Mouse (Mus musculus) MEL (cell line): ENCODE results near the gene Ly6g6d. TPM values are rescaled to one million over a fixed set of nuclear protein-coding genes. Genes with fewer than 3 reads are reported as not detected.
A peak's percentile ranks its signal among the peaks of the same experiment; 100 is the strongest.

ENCODE experiments used
- DNase-seq: peaks from one replicate; pipeline ENCODE4 v3.0.0; 2011; ENCODE audit warnings: low read depth, low spot score
- H3K27ac ChIP-seq: 2 replicates; pipeline ENCODE4 v1.5.1; 2012; ENCODE audit warnings: low read depth, mild to moderate bottlenecking, control low read depth, low read length, moderate library complexity; ENCODE audit not compliant: control insufficient read depth
- H3K27me3 ChIP-seq, 2 experiments: fragments of 150-350 bp in 1 of 2; sonication (generic) in 1 of 2; 2 replicates each; pipeline ENCODE4 v1.6.1; 2012; ENCODE audit warnings: low read length in 2 of 2, mild to moderate bottlenecking in 2 of 2, improper control_type of control experiment in 1 of 2, moderate library complexity in 1 of 2; ENCODE audit not compliant: insufficient read depth in 2 of 2, control insufficient read depth in 1 of 2
- H3K36me3 ChIP-seq, 2 experiments: 2 replicates each; pipeline ENCODE4 v1.6.1; 2012 to 2014; ENCODE audit warnings: low read length in 2 of 2, improper control_type of control experiment in 1 of 2, inconsistent platforms in 1 of 2, mild to moderate bottlenecking in 1 of 2; ENCODE audit not compliant: insufficient read depth in 2 of 2, control insufficient read depth in 1 of 2
- H3K4me1 ChIP-seq, 2 experiments: fragments of 150-350 bp in 1 of 2; sonication (generic) in 1 of 2; 2 replicates each; pipeline ENCODE4 v1.6.1; 2012; ENCODE audit warnings: low read length in 2 of 2, improper control_type of control experiment in 1 of 2, mild to moderate bottlenecking in 1 of 2; ENCODE audit not compliant: insufficient read depth in 2 of 2, control insufficient read depth in 1 of 2
- H3K4me3 ChIP-seq, 2 experiments: fragments of 150-350 bp in 1 of 2; sonication (generic) in 1 of 2; 2 replicates each; pipeline ENCODE4 v1.5.1; 2012; ENCODE audit warnings: low read depth in 2 of 2, low read length in 2 of 2, mild to moderate bottlenecking in 2 of 2, moderate library complexity in 2 of 2, control low read depth in 1 of 2, improper control_type of control experiment in 1 of 2; ENCODE audit not compliant: control insufficient read depth in 1 of 2, insufficient read depth in 1 of 2
- H3K79me2 ChIP-seq: 2 replicates; pipeline ENCODE4 v1.6.1; 2012; ENCODE audit warnings: mild to moderate bottlenecking, low read length, moderate library complexity; ENCODE audit not compliant: control insufficient read depth, poor library complexity, insufficient read depth
- H3K9ac ChIP-seq: 2 replicates; pipeline ENCODE4 v1.6.1; 2012; ENCODE audit warnings: low read depth, mild to moderate bottlenecking, control low read depth, low read length, moderate library complexity; ENCODE audit not compliant: control insufficient read depth, poor library complexity, severe bottlenecking
- H3K9me3 ChIP-seq: fragments of 150-350 bp; sonication (generic); replicated peaks from 2 replicates; pipeline ENCODE4 v1.6.1; 2012; ENCODE audit warnings: mild to moderate bottlenecking, low read length, improper control_type of control experiment, moderate library complexity; ENCODE audit not compliant: insufficient read depth
- BHLHE40 ChIP-seq: IDR thresholded peaks from 2 replicates; pipeline ENCODE4 v1.6.1; 2012; ENCODE audit warnings: low read depth, mild to moderate bottlenecking, inconsistent platforms, low read length, improper control_type of control experiment, borderline replicate concordance
- CHD1 ChIP-seq: IDR thresholded peaks from 2 replicates; pipeline ENCODE4 v1.6.1; 2012; ENCODE audit warnings: low read depth, mild to moderate bottlenecking, inconsistent platforms, low read length, improper control_type of control experiment
- CHD2 ChIP-seq: IDR thresholded peaks from 2 replicates; pipeline ENCODE4 v1.6.1; 2011; ENCODE audit warnings: low read length, improper control_type of control experiment
- ELF1 ChIP-seq: IDR thresholded peaks from 2 replicates; pipeline ENCODE4 v1.6.1; 2014; ENCODE audit warnings: low read depth, mild to moderate bottlenecking, inconsistent platforms, low read length, improper control_type of control experiment, moderate library complexity
- EP300 ChIP-seq, 2 experiments: IDR thresholded peaks; 2 replicates each; pipeline ENCODE4 v1.6.1; 2011; ENCODE audit warnings: improper control_type of control experiment in 2 of 2, low read length in 2 of 2, low read depth in 1 of 2, mild to moderate bottlenecking in 1 of 2
- ETS1 ChIP-seq: IDR thresholded peaks from 2 replicates; pipeline ENCODE4 v1.6.1; 2012; ENCODE audit warnings: low read depth, mild to moderate bottlenecking, inconsistent platforms, low read length, improper control_type of control experiment, moderate library complexity
- GATA1 ChIP-seq: IDR thresholded peaks from 2 replicates; pipeline ENCODE4 v1.6.1; 2011; ENCODE audit warnings: low read depth, low read length, improper control_type of control experiment
- HCFC1 ChIP-seq: IDR thresholded peaks from 2 replicates; pipeline ENCODE4 v1.6.1; 2012; ENCODE audit warnings: low read depth, mild to moderate bottlenecking, inconsistent platforms, low read length, improper control_type of control experiment, moderate library complexity
- KAT2A ChIP-seq: conservative IDR thresholded peaks from 2 replicates; pipeline ENCODE4 v1.6.1; 2012; ENCODE audit warnings: low read depth, low read length, improper control_type of control experiment, inconsistent platforms
- MAFK ChIP-seq: IDR thresholded peaks from 2 replicates; pipeline ENCODE4 v1.6.1; 2011; ENCODE audit warnings: low read depth, mild to moderate bottlenecking, low read length, improper control_type of control experiment, borderline replicate concordance
- MAX ChIP-seq: IDR thresholded peaks from 2 replicates; pipeline ENCODE4 v1.6.1; 2011; ENCODE audit warnings: low read length, improper control_type of control experiment
- MAZ ChIP-seq: IDR thresholded peaks from 2 replicates; pipeline ENCODE4 v1.6.1; 2012; ENCODE audit warnings: low read depth, mild to moderate bottlenecking, inconsistent platforms, low read length, improper control_type of control experiment
- MEF2A ChIP-seq: IDR thresholded peaks from 2 replicates; pipeline ENCODE4 v1.6.1; 2014; ENCODE audit warnings: low read depth, mild to moderate bottlenecking, inconsistent platforms, low read length, improper control_type of control experiment; ENCODE audit not compliant: poor library complexity, insufficient replicate concordance, severe bottlenecking; ENCODE audit errors: extremely low read depth
- MXI1 ChIP-seq: IDR thresholded peaks from 2 replicates; pipeline ENCODE4 v1.6.1; 2011; ENCODE audit warnings: mild to moderate bottlenecking, low read depth, low read length, improper control_type of control experiment
- MYC ChIP-seq: IDR thresholded peaks from 2 replicates; pipeline ENCODE4 v1.6.1; 2011; ENCODE audit warnings: low read depth, mild to moderate bottlenecking, low read length, improper control_type of control experiment, moderate library complexity
- NELFE ChIP-seq: IDR thresholded peaks from 2 replicates; pipeline ENCODE4 v1.6.1; 2011; ENCODE audit warnings: low read depth, low read length, improper control_type of control experiment
- POLR2A ChIP-seq, 2 experiments: IDR thresholded peaks; 2 replicates each; pipeline ENCODE4 v1.6.1; 2011 to 2012; ENCODE audit warnings: low read length in 2 of 2, mild to moderate bottlenecking in 2 of 2, control low read depth in 1 of 2, improper control_type of control experiment in 1 of 2, low read depth in 1 of 2, moderate library complexity in 1 of 2; ENCODE audit not compliant: control insufficient read depth in 1 of 2, insufficient read depth in 1 of 2, poor library complexity in 1 of 2
- RAD21 ChIP-seq: IDR thresholded peaks from 2 replicates; pipeline ENCODE4 v1.6.1; 2011; ENCODE audit warnings: mild to moderate bottlenecking, low read depth, low read length, improper control_type of control experiment
- RCOR1 ChIP-seq: IDR thresholded peaks from 2 replicates; pipeline ENCODE4 v1.6.1; 2012; ENCODE audit warnings: low read depth, mild to moderate bottlenecking, inconsistent platforms, low read length, improper control_type of control experiment
- SIN3A ChIP-seq: IDR thresholded peaks from 2 replicates; pipeline ENCODE4 v1.6.1; 2012; ENCODE audit warnings: low read length, improper control_type of control experiment, inconsistent platforms
- SMC3 ChIP-seq: IDR thresholded peaks from 2 replicates; pipeline ENCODE4 v1.6.1; 2011; ENCODE audit warnings: low read depth, low read length, improper control_type of control experiment
- TBP ChIP-seq: IDR thresholded peaks from 2 replicates; pipeline ENCODE4 v1.8.0; 2011; ENCODE audit warnings: low read depth, low read length, improper control_type of control experiment
- TCF12 ChIP-seq: IDR thresholded peaks from 2 replicates; pipeline ENCODE4 v1.6.1; 2014; ENCODE audit warnings: low read depth, mild to moderate bottlenecking, inconsistent platforms, low read length, improper control_type of control experiment, moderate library complexity
- UBTF ChIP-seq: IDR thresholded peaks from 2 replicates; pipeline ENCODE4 v1.6.1; 2012; ENCODE audit warnings: low read depth, mild to moderate bottlenecking, inconsistent platforms, low read length, improper control_type of control experiment, moderate library complexity, borderline replicate concordance; ENCODE audit not compliant: insufficient read depth
- ZKSCAN1 ChIP-seq: IDR thresholded peaks from 2 replicates; pipeline ENCODE4 v1.6.1; 2012; ENCODE audit warnings: low read depth, mild to moderate bottlenecking, inconsistent platforms, low read length, improper control_type of control experiment, moderate library complexity
- ZMIZ1 ChIP-seq: IDR thresholded peaks from 2 replicates; pipeline ENCODE4 v1.6.1; 2012; ENCODE audit warnings: low read depth, mild to moderate bottlenecking, inconsistent platforms, low read length, improper control_type of control experiment, moderate library complexity
- ZNF384 ChIP-seq: IDR thresholded peaks from 2 replicates; pipeline ENCODE4 v1.6.1; 2012; ENCODE audit warnings: low read depth, mild to moderate bottlenecking, inconsistent platforms, low read length, improper control_type of control experiment
- polyA plus RNA-seq, 2 experiments: library from polyadenylated mRNA; stranded (reverse) in 1 of 2; unstranded in 1 of 2; fragments of >175 nt in 1 of 2; fragments of >200 nt in 1 of 2; gene quantifications; 2 replicates each; pipeline versions ENCODE4 v1.2.1 to v1.2.4; 2012; ENCODE audit warnings: low replicate concordance in 2 of 2, low read depth in 1 of 2; ENCODE audit not compliant: insufficient read length in 2 of 2, insufficient read depth in 1 of 2, missing spikeins in 1 of 2
- total RNA-seq: library from RNA; depleted of rRNA; stranded (reverse); fragments of 300-350 nt; gene quantifications from 2 replicates; pipeline ENCODE4 v1.2.3, GENCODE M21; 2012

Ly6g6d gene
- total and polyA plus RNA-seq, 3 experiments, result 4.4 to 5.5 TPM; not detected in 1

DNA sequence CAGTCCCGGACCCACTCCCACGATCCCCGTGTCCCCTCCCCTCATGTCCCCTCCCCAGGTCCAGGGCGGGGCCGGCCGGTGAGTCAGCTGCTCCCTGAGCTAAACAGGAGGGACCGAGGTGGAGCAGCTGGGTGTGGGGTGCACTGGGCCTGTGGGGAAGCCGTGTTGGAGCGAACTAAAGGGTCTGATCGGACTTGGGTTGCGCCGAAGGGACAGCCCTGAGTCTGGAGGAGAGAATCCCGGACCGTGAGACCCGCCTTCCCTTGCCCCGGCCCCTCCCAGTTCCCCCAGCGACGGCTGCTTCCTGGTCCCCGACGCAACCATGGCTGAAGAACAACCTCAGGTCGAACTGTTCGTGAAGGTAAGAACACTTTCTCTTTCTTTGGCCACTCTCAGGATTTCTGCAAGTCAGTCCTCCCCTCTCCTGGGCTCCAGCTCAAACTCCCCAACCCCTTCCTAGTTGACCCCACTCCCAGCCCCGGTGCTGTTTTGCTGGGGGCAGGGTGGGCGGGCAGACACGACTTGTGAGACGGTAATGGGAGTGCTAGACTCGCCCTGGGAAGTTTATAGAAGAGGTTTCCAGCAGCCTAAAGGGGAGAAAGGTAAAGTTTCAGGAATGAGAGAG is 27.6 kb downstream of the Ly6g6d start:
- Histone ChIP-seq H3K36me3 (peaks cover 4 to 28% of the 10 kb centered on the region in 2 experiments), H3K9ac (peak overlapping the region; percentile 90), H3K79me2 (peaks cover 42% of the 10 kb centered on the region), H3K9me3 (no peaks in the 10 kb centered on the region), H3K4me1 (peaks cover 3 to 34% of the 10 kb centered on the region in 2 experiments; a peak in 3 of 4 replicates), H3K27ac (peak overlapping the region; percentile 97), H3K4me3 (peak overlapping the region; percentile 76 to 87), H3K27me3 (no peaks in the 10 kb centered on the region)
- TF ChIP-seq ZMIZ1, result 0 out of 2 replicates have a peak, but pooled peaks have one; percentile 15
- TF ChIP-seq EP300 (IDR thresholded peaks at IDR 0.05; ENCODE audit: low read depth in 1 of 2, low read length in 2 of 2), result 0 out of 4 replicates have a peak, but pooled peaks of 1 of the 2 experiments have one; percentile 3
- no peak for TF ChIP-seq SMC3
- TF ChIP-seq MYC, result no peak
- TF ChIP-seq NELFE, result peak; percentile 57
- TF ChIP-seq ELF1, result peak; percentile 84
- 0 out of 2 replicates have a peak, but pooled peaks have one; percentile 47 for TF ChIP-seq UBTF
- peak; percentile 19 for TF ChIP-seq SIN3A
- peak; percentile 60 to 69; a peak in 2 of 4 replicates for TF ChIP-seq POLR2A (IDR thresholded peaks at IDR 0.05; ENCODE audit: control insufficient read depth in 1 of 2, insufficient read depth in 1 of 2, low read depth in 1 of 2, low read length in 2 of 2, poor library complexity in 1 of 2)
- TF ChIP-seq ETS1, result peak; percentile 17; the same call in 1 of the 2 replicates
- TF ChIP-seq MAZ, result peak; percentile 66
- peak; percentile 51; the same call in 1 of the 2 replicates for TF ChIP-seq HCFC1
- TF ChIP-seq CHD2, result no peak
- TF ChIP-seq MAX, result no peak
- DNase-seq, result peak; percentile 87

DNA sequence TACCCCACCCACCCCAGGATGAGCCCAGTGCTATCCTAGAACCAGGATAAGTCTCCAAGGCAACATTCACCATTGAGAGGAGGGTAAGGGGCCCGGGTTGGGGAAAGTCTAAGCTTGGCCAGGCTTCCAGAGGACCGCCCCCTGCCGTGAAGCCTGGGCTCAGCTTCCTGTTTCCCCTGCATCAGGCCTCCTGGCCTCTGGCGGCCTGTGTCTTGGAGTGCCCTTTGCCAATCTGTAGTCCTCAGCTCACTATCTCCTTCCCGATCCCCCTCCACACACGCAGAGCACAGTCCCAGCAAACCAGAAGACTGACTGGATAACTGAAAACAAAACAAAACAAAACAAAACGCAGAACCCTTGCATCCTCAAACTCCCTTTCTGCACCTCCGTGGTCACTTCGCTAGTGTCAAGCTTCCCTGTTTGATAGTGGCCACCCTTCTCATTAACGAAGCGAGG is 28.3 kb downstream of the Ly6g6d start, which contains the start of gene Clic1:
Gene Clic1 (plus strand): TSS at position 406 of the 456 bp plus-strand sequence.
- H3K27ac ChIP-seq, result peak within 1 kb of the TSS; percentile 98
- H3K36me3 ChIP-seq, result peaks cover 4 to 33% of the 10 kb centered on the region in 2 experiments
- peak; percentile 90 for DNase-seq
- peaks cover 40% of the 10 kb centered on the region for H3K79me2 ChIP-seq
- no peaks in the 10 kb centered on the region for H3K27me3 ChIP-seq
- H3K9me3 ChIP-seq, result no peaks in the 10 kb centered on the region
- peak within 1 kb of the TSS; percentile 76 to 87 for H3K4me3 ChIP-seq
- peaks cover 4 to 39% of the 10 kb centered on the region in 2 experiments for H3K4me1 ChIP-seq
- peak within 1 kb of the TSS; percentile 90 for H3K9ac ChIP-seq
- no peak for TF ChIP-seq POLR2A (IDR thresholded peaks at IDR 0.05; ENCODE audit: control insufficient read depth in 1 of 2, insufficient read depth in 1 of 2, low read depth in 1 of 2, low read length in 2 of 2, poor library complexity in 1 of 2)
- TF ChIP-seq TCF12, result no peak
- TF ChIP-seq MEF2A, result no peak
- no peak; the same call in 1 of the 2 replicates for TF ChIP-seq NELFE
- no peak for TF ChIP-seq BHLHE40
- TF ChIP-seq MAFK, result no peak
- no peak for TF ChIP-seq SIN3A
- no peak for TF ChIP-seq CHD1
- no peak for TF ChIP-seq ZNF384
- TF ChIP-seq HCFC1, result peak; percentile 51; the same call in 1 of the 2 replicates
- TF ChIP-seq ZMIZ1, result peak; percentile 25; the same call in 1 of the 2 replicates
- TF ChIP-seq RCOR1, result no peak
- peak; percentile 56; the same call in 1 of the 2 replicates for TF ChIP-seq ELF1
- no peak; the same call in 1 of the 2 replicates for TF ChIP-seq RAD21
- TF ChIP-seq MAX, result no peak
- TF ChIP-seq MXI1, result no peak
- peak in 1 of 2 experiments; percentile 48; a peak in 2 of 4 replicates for TF ChIP-seq EP300 (IDR thresholded peaks at IDR 0.05; ENCODE audit: low read depth in 1 of 2, low read length in 2 of 2)
- TF ChIP-seq SMC3, result no peak
- TF ChIP-seq TBP, result peak; percentile 74
- no peak for TF ChIP-seq ZKSCAN1
- no peak for TF ChIP-seq KAT2A
- TF ChIP-seq MAZ, result no peak; the same call in 1 of the 2 replicates
- peak; percentile 44; the same call in 1 of the 2 replicates for TF ChIP-seq GATA1
- TF ChIP-seq CHD2, result no peak
